10 mouse cellular contexts compared by ENCODE assay signal in genomic region chr2:93459208-93459920, GRCm38 (mm10). TPM values are rescaled to one million over a fixed set of nuclear protein-coding genes. Genes with fewer than 3 reads are reported as not detected.
DNase-seq lines count a peak whose midpoint lies in the region; ATAC-seq and TF ChIP-seq lines count a peak whose summit lies in the region.
"Had no signal": no experiment of that assay in that cellular context is flagged by ENCODE, and none has a peak within 500 bp of the region (broad histone marks: within the 10 kb centered on the region; RNA-seq: fewer than 3 reads in every experiment).

No protein-coding gene starts in this region.

- peaks cover 27% of the 10 kb centered on the region; the same call in 1 of the 2 replicates for H3K79me2 ChIP-seq in liver, adult 2 months (ENCODE audit: control insufficient read depth, insufficient read depth, low read length)

- H3K9me3 ChIP-seq in erythroblast, embryonic 14.5 days (ENCODE audit: control insufficient read depth, low read length): no peaks in the 10 kb centered on the region
- H3K9me3 ChIP-seq: heart, embryonic 12.5 days had no signal

- DNase-seq in liver, adult 2 months (ENCODE audit: extremely low read depth, low read depth, low spot score): no peak
- DNase-seq in liver: no peak
- peak; percentile 65 for DNase-seq in naive thymus-derived CD4-positive, alpha-beta T cell, adult 2 months (ENCODE audit: low read depth)
- no peak for DNase-seq in gastrocnemius, postnatal 4 days (ENCODE audit: low spot score in 2 of 2)
- no peak for DNase-seq in urinary bladder, postnatal 14 days (ENCODE audit: low spot score)

- peak overlapping the region; percentile 77 for H3K27ac ChIP-seq in liver, adult 2 months (replicated peaks; ENCODE audit: insufficient read depth, low read depth, low read length)
- H3K27ac ChIP-seq: forebrain, embryonic 10.5 days had no signal

- H3K4me1 ChIP-seq in erythroblast, embryonic 14.5 days (ENCODE audit: control insufficient read depth): peaks cover 99% of the 10 kb centered on the region
- peaks cover 57% of the 10 kb centered on the region for H3K4me1 ChIP-seq in liver, adult 2 months (ENCODE audit: control insufficient read depth, insufficient read depth, low read length)

- H3K9ac ChIP-seq in liver, adult 2 months (ENCODE audit: low read depth, low read length): peak overlapping the region; percentile 24
- H3K9ac ChIP-seq: heart, embryonic 12.5 days had no signal

- H3K4me3 ChIP-seq in erythroblast, embryonic 14.5 days (replicated peaks): peak overlapping the region; percentile 79
- no peak overlapping the region for H3K4me3 ChIP-seq in liver, adult 2 months (ENCODE audit: insufficient read depth, low read depth, low read length)
- H3K4me3 ChIP-seq: forebrain, embryonic 10.5 days; heart, embryonic 12.5 days had no signal

- 43% methylated on average over 7 of the region's 7 CpGs for WGBS in liver, adult 2 months

- H3K36me3 ChIP-seq in erythroblast, embryonic 14.5 days (ENCODE audit: control insufficient read depth): peaks cover 80% of the 10 kb centered on the region
- H3K36me3 ChIP-seq in liver, adult 2 months (ENCODE audit: control insufficient read depth, insufficient read depth, low read length): no peaks in the 10 kb centered on the region
- H3K36me3 ChIP-seq: forebrain, embryonic 10.5 days; heart, embryonic 12.5 days had no signal

- H3K27me3 ChIP-seq in erythroblast, embryonic 14.5 days (ENCODE audit: control insufficient read depth): no peaks in the 10 kb centered on the region
- H3K27me3 ChIP-seq in liver, adult 2 months (ENCODE audit: control insufficient read depth, insufficient read depth, low read length): no peaks in the 10 kb centered on the region

- TF ChIP-seq CTCF in liver, adult 2 months (IDR thresholded peaks at IDR 0.05; ENCODE audit: low read depth, low read length): no peak

- no peak for ATAC-seq in erythroblast, adult 5-6 weeks (replicated peaks; ENCODE audit: low FRiP score, poor library complexity, severe bottlenecking)
- 0 out of 2 replicates have a peak, but pooled peaks have one; percentile 8 for ATAC-seq in granulocyte monocyte progenitor cell, adult 5-6 weeks (replicated peaks; ENCODE audit: poor library complexity, severe bottlenecking)

- TF ChIP-seq POLR2A in liver, adult 2 months (IDR thresholded peaks at IDR 0.05; ENCODE audit: extremely low read depth, insufficient read depth, low read length): no peak

RNA-seq across cellular contexts. Expression of gene Cd82, which starts 3.6 kb away (rescaled TPM):
- polyA plus RNA-seq in erythroblast, embryonic 14.5 days (2012): 37.0 and 42.7 TPM in 2 replicates
- total RNA-seq in erythroblast, adult 5-6 weeks (2015; ENCODE audit: low replicate concordance): 99.9 and 150 TPM in 2 replicates
- 145 and 158 TPM in 2 replicates for total RNA-seq in erythroblast, adult 5-6 weeks (2017; ENCODE audit: low replicate concordance)
- total RNA-seq in liver, adult 2 months (2014; rRNA removed): 76.1 and 81.6 TPM in 2 replicates
- 140 and 148 TPM in 2 replicates for polyA plus RNA-seq in liver, adult 2 months (2012; rRNA removed)
- 17.7 and 22.8 TPM in 2 replicates for total RNA-seq in granulocyte monocyte progenitor cell, adult 5-6 weeks (2014; fragmentation: Nextera tagmentation)
- 11.3 and 23.5 TPM in 2 replicates for total RNA-seq in granulocyte monocyte progenitor cell, adult 5-6 weeks (2017)
- total RNA-seq in gastrocnemius, postnatal 4 days (2021): 10 to 100 TPM; 57.8 to 58.8 TPM
